Mouse (Mus musculus): ENCODE data around the gene Gm42715. TPM values are rescaled to one million over a fixed set of nuclear protein-coding genes. Genes with fewer than 3 reads are reported as not detected.

The Gm42715 gene
- total RNA-seq, 2 experiments from 2014 or later, result 17.9 to 28.8 TPM

Small RNAs within 50 kb of the gene (microRNA-seq; reads per million reads assigned to microRNA genes)
- gene Gm47278 (not detected), gene Mir7060 (not detected)

Other genes starting within 250 kb of the Gm42715 start
- 100 to 1,000 TPM; 189 to 268 TPM for gene Sephs2, start 245.5 kb upstream of the Gm42715 start, total RNA-seq (2021)
- gene Itgal, start 223.3 kb upstream of the Gm42715 start, total RNA-seq (2021), result 1 to 10 TPM; 4.7 to 5.0 TPM
- 10 to 100 TPM; 31.7 to 38.2 TPM for gene Zfp768, start 174.0 kb upstream of the Gm42715 start, total RNA-seq (2021)
- 1 to 10 TPM; 7.5 to 9.2 TPM for gene Zfp747, start 143.5 kb upstream of the Gm42715 start, total RNA-seq (2021)
- 1 to 10 TPM; 4.1 to 4.4 TPM for gene 9130019O22Rik, start 132.4 kb upstream of the Gm42715 start, total RNA-seq (2021)
- 1 to 10 TPM; 8.6 to 9.4 TPM for gene E430018J23Rik, start 126.0 kb upstream of the Gm42715 start, total RNA-seq (2021)
- gene Zfp764, start 112.8 kb upstream of the Gm42715 start, total RNA-seq (2021), result 1 to 10 TPM; 5.7 to 6.2 TPM
- gene Zfp688, start 97.5 kb upstream of the Gm42715 start, total RNA-seq (2021), result 10 to 100 TPM; 11.3 to 13.0 TPM
- gene Zfp689, start 70.4 kb upstream of the Gm42715 start, total RNA-seq (2021), result 1 to 10 TPM; 3.6 to 4.3 TPM
- 10 to 100 TPM; 37.3 to 40.0 TPM for gene Prr14, start 60.0 kb upstream of the Gm42715 start, total RNA-seq (2021)
- 10 to 100 TPM; 53.3 to 65.8 TPM for gene Fbrs, start 40.4 kb upstream of the Gm42715 start, total RNA-seq (2021)
- gene Srcap, start 7.6 kb upstream of the Gm42715 start, total RNA-seq (2021), result 10 to 100 TPM; 70.0 to 94.2 TPM
- not detected for gene Tmem265, start 41.8 kb downstream of the Gm42715 start, total RNA-seq (2021)
- gene Phkg2, start 53.8 kb downstream of the Gm42715 start, total RNA-seq (2021), result 10 to 100 TPM; 33.0 to 37.9 TPM
- 1 to 10 TPM; 8.0 to 9.2 TPM for gene Ccdc189, start 69.0 kb downstream of the Gm42715 start, total RNA-seq (2021)
- gene Rnf40, start 69.2 kb downstream of the Gm42715 start, total RNA-seq (2021), result 10 to 100 TPM; 51.5 to 59.7 TPM
- 10 to 100 TPM; 18.2 to 30.4 TPM for gene Zfp629, start 96.2 kb downstream of the Gm42715 start, total RNA-seq (2021)
- 10 to 100 TPM; 77.0 to 81.8 TPM for gene Bcl7c, start 189.3 kb downstream of the Gm42715 start, total RNA-seq (2021)
- 1 to 10 TPM; 6.3 to 6.8 TPM for gene Ctf1, start 193.2 kb downstream of the Gm42715 start, total RNA-seq (2021)
- gene Ctf2, start 212.6 kb downstream of the Gm42715 start, total RNA-seq (2021), result not detected
- gene Fbxl19, start 225.0 kb downstream of the Gm42715 start, total RNA-seq (2021), result 10 to 100 TPM; 12.3 to 18.5 TPM